Mouse (Mus musculus) limb, embryonic 11.5 days (tissue): ENCODE measurements at regions not wholly inside any gene's neighbourhood (a gene's known extent, or its start where the extent isn't known, plus 50 kb on each side); places are given as distances from the start of the nearest gene placed in this dataset.
A peak's percentile ranks its signal among the peaks of the same experiment; 100 is the strongest.

Source experiments
- ATAC-seq: fragments of 200-750 bp; cut with Nextera tagmentation; 2 replicates; pipeline ENCODE4 v1.8.0; 2017; ENCODE audit warnings: low read depth; ENCODE audit not compliant: insufficient number of reproducible peaks, low FRiP score, low TSS enrichment
- DNase-seq: peaks from one replicate; pipeline ENCODE4 v3.0.0-alpha.2; 2015; ENCODE audit warnings: low spot score
- H3K27ac ChIP-seq: fragments of 300-500 bp; sonication (generic); replicated peaks from 2 replicates; pipeline ENCODE4 v1.5.1; 2014; ENCODE audit warnings: low read depth, mild to moderate bottlenecking, low read length
- H3K27me3 ChIP-seq: fragments of 300-500 bp; sonication (generic); 2 replicates; pipeline ENCODE4 v1.6.1; 2014; ENCODE audit warnings: mild to moderate bottlenecking, low read length, mixed read lengths; ENCODE audit not compliant: control insufficient read depth, insufficient read depth
- H3K36me3 ChIP-seq: fragments of 300-500 bp; sonication (generic); 2 replicates; pipeline ENCODE4 v1.6.1; 2014; ENCODE audit warnings: mild to moderate bottlenecking, low read length, moderate library complexity, mixed read lengths; ENCODE audit not compliant: control insufficient read depth, insufficient read depth
- H3K4me1 ChIP-seq: fragments of 300-500 bp; sonication (generic); 2 replicates; pipeline ENCODE4 v1.6.1; 2014; ENCODE audit warnings: low read length, mixed read lengths; ENCODE audit not compliant: control insufficient read depth, insufficient read depth
- H3K4me2 ChIP-seq: fragments of 300-500 bp; sonication (generic); 2 replicates; pipeline ENCODE4 v1.6.1; 2014; ENCODE audit warnings: low read depth, mild to moderate bottlenecking, moderate library complexity; ENCODE audit not compliant: severe bottlenecking
- H3K4me3 ChIP-seq: fragments of 300-500 bp; sonication (generic); 2 replicates; pipeline ENCODE4 v1.5.1; 2014; ENCODE audit warnings: low read depth, low read length
- H3K9ac ChIP-seq: fragments of 300-500 bp; sonication (generic); 2 replicates; pipeline ENCODE4 v1.6.1; 2014; ENCODE audit warnings: mild to moderate bottlenecking, low read length
- H3K9me3 ChIP-seq: fragments of 300-500 bp; sonication (generic); 2 replicates; pipeline ENCODE4 v1.6.1; 2016; ENCODE audit warnings: low read length; ENCODE audit not compliant: control insufficient read depth
- WGBS: fragments of 180-500 bp; shearing (Covaris S2); extraction: QIAGEN DNeasy Blood & Tissue Kit; methylation state at CpG from one replicate; pipeline ENCODE4 v1.1.7; 2014; 5-methylcytosine and 5-hydroxymethylcytosine counted together

- WGBS: 85% methylated on average over 12 of the region's 12 CpGs
- ATAC-seq: no peak
Observed at GRCm38 (mm10) chr3:51120522-51120921, 103.7 kb upstream of the Noct start.

DNA sequence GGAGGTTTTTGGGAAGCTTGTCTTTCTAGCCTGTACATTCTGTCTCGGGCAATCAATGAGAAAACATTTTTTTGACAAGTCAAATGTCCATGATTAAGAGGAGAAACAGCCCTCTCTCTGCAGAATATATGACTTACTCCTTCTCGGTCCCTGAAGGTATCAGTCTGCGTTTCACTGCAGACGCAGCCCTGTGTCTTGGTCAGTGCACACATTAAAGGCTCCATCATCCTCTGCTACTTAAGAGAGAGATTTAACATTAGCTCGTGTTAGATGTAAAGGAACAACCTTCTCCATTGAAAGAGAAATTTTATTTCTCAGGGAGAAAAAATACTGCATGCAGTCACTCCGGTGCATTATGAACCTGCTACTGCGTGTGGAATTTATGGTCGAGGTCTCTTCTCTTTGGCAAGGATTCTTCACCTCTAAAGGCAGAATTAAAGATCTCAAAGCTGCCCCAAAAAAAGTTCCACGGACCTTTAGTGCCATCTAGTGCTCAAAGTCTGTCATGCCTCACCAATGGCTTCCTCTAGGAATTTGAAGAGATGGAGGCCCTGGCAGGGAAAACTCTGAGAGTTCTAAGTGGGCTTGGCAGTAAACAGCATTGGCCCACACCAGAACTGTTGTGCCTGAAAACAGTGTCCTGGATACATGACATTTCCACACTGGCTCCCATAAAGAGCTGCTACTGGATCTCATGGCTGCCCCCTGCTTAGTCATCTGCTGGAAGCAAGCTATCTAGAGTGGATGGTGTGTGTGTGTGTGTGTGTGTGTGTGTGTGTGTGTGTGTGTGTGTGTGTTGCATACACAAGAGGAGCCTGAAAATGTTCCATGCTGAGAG, 102.3 kb upstream of the Noct start:
- H3K27me3 ChIP-seq: no peaks in the 10 kb centered on the region
- DNase-seq (peak; percentile 89), ATAC-seq (0 out of 2 replicates have a peak, but pooled peaks have one; percentile 17)
- H3K4me2 ChIP-seq: no peak overlapping the region
- H3K36me3 ChIP-seq: no peaks in the 10 kb centered on the region
- no peaks in the 10 kb centered on the region; the same call in 1 of the 2 replicates for H3K9me3 ChIP-seq
- no peak overlapping the region for H3K4me3 ChIP-seq
- no peak overlapping the region for H3K9ac ChIP-seq
- 0 out of 2 replicates have a peak, but pooled peaks cover 2% of the 10 kb centered on the region for H3K4me1 ChIP-seq
- H3K27ac ChIP-seq: no peak overlapping the region
- 27% methylated on average over 9 of the region's 9 CpGs for WGBS

More at GRCm38 (mm10) chr3:51120522-51120921, 103.7 kb upstream of the Noct start:
- Histone ChIP-seq H3K9ac (no peak overlapping the region), H3K4me1 (0 out of 2 replicates have a peak, but pooled peaks cover 2% of the 10 kb centered on the region), H3K27me3 (no peaks in the 10 kb centered on the region), H3K27ac (no peak overlapping the region), H3K4me3 (no peak overlapping the region), H3K4me2 (no peak overlapping the region), H3K36me3 (no peaks in the 10 kb centered on the region), H3K9me3 (no peaks in the 10 kb centered on the region; the same call in 1 of the 2 replicates)
- no peak for DNase-seq

- no peak for ATAC-seq
- H3K27me3 ChIP-seq: no peaks in the 10 kb centered on the region
- H3K4me1 ChIP-seq: 0 out of 2 replicates have a peak, but pooled peaks cover 2% of the 10 kb centered on the region
- WGBS: 82% methylated on average over 1 of the region's 1 CpGs
- H3K36me3 ChIP-seq: no peaks in the 10 kb centered on the region
- H3K4me2 ChIP-seq: no peak overlapping the region
- DNase-seq: no peak
- no peak overlapping the region for H3K27ac ChIP-seq
- H3K9me3 ChIP-seq: no peaks in the 10 kb centered on the region; the same call in 1 of the 2 replicates
- H3K9ac ChIP-seq: no peak overlapping the region
- H3K4me3 ChIP-seq: no peak overlapping the region
Observed at GRCm38 (mm10) chr3:51122541-51122935, 101.7 kb upstream of the Noct start.

GRCm38 (mm10) chr3:51127875-51128274, 96.4 kb upstream of the Noct start:
- DNase-seq (no peak), ATAC-seq (no peak)
- no peaks in the 10 kb centered on the region for H3K36me3 ChIP-seq
- H3K4me2 ChIP-seq: no peak overlapping the region
- no peak overlapping the region for H3K9ac ChIP-seq
- WGBS: 96% methylated on average over 1 of the region's 1 CpGs
- H3K9me3 ChIP-seq: no peaks in the 10 kb centered on the region
- H3K4me1 ChIP-seq: no peaks in the 10 kb centered on the region
- H3K27me3 ChIP-seq: no peaks in the 10 kb centered on the region
- H3K27ac ChIP-seq: no peak overlapping the region
- no peak overlapping the region for H3K4me3 ChIP-seq

DNA sequence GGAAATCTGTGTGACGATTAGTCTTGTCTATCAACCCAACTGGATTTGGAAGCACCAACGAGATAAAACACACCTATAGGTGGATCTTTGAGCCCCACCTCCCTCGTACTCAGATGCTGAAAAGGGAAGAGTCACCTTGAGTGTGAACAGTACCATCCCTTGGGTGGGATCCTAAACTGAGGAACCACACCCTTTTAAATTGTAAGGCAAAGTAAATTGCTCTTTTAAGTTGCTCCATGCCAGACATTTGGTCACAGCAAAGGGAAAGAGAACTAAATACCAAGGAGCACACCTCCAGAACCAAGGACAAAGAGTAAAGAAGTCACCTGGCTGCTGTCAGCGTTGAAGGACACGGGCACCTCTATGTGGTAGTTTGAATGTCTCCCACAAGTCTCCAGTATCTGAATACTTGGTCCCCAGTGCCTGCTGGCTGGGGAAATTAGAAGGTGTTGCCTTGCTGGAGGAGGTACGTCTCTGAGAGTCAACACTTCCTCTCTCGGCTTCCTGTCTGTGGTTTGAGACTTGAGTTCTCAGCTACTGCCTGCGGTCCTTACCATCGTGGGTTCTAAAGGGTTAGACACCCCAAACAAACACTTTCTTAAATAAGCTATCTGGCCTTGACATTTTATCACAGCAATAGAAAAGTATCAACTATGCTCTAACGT, 95.6 kb upstream of the Noct start:
- H3K27me3 ChIP-seq: no peaks in the 10 kb centered on the region
- WGBS: 89% methylated on average over 10 of the region's 10 CpGs
- no peaks in the 10 kb centered on the region for H3K36me3 ChIP-seq
- DNase-seq (no peak), ATAC-seq (no peak)
- no peak overlapping the region for H3K27ac ChIP-seq
- no peak overlapping the region for H3K9ac ChIP-seq
- H3K9me3 ChIP-seq: no peaks in the 10 kb centered on the region
- no peak overlapping the region for H3K4me2 ChIP-seq
- no peaks in the 10 kb centered on the region for H3K4me1 ChIP-seq
- H3K4me3 ChIP-seq: no peak overlapping the region

GRCm38 (mm10) chr3:51130709-51131108, 93.5 kb upstream of the Noct start:
- WGBS: 72% methylated on average over 5 of the region's 5 CpGs
- H3K4me1 ChIP-seq: no peaks in the 10 kb centered on the region
- ATAC-seq: no peak

GRCm38 (mm10) chr3:51131341-51131740, 92.9 kb upstream of the Noct start:
- no peak for DNase-seq
- 73% methylated on average over 3 of the region's 3 CpGs for WGBS
- no peaks in the 10 kb centered on the region for H3K36me3 ChIP-seq
- H3K27ac ChIP-seq: no peak overlapping the region
- no peak overlapping the region for H3K9ac ChIP-seq
- H3K27me3 ChIP-seq: no peaks in the 10 kb centered on the region
- no peak for ATAC-seq
- no peak overlapping the region for H3K4me3 ChIP-seq
- no peaks in the 10 kb centered on the region for H3K9me3 ChIP-seq
- H3K4me2 ChIP-seq: no peak overlapping the region
- no peaks in the 10 kb centered on the region for H3K4me1 ChIP-seq

More at GRCm38 (mm10) chr3:51130709-51131108, 93.5 kb upstream of the Noct start:
- H3K27me3 ChIP-seq: no peaks in the 10 kb centered on the region
- no peak overlapping the region for H3K4me3 ChIP-seq
- no peaks in the 10 kb centered on the region for H3K36me3 ChIP-seq
- DNase-seq: no peak
- no peaks in the 10 kb centered on the region for H3K9me3 ChIP-seq
- no peak overlapping the region for H3K4me2 ChIP-seq
- H3K27ac ChIP-seq: no peak overlapping the region
- H3K9ac ChIP-seq: no peak overlapping the region

- Histone ChIP-seq H3K4me3 (no peak overlapping the region), H3K9me3 (no peaks in the 10 kb centered on the region), H3K36me3 (no peaks in the 10 kb centered on the region), H3K4me2 (no peak overlapping the region), H3K9ac (no peak overlapping the region), H3K4me1 (no peaks in the 10 kb centered on the region), H3K27ac (no peak overlapping the region), H3K27me3 (no peaks in the 10 kb centered on the region)
- WGBS: 84% methylated on average over 5 of the region's 5 CpGs
- no peak for DNase-seq
- no peak for ATAC-seq
Observed at GRCm38 (mm10) chr3:51132736-51133135, 91.5 kb upstream of the Noct start.
